Mouse (Mus musculus): Measurements from ENCODE around the gene Acot8.

Gene Acot8

GRCm38 (mm10) chr2:164804533-164805331 lies at the start of gene Acot8, which contains the start of gene Zswim3:
Gene Acot8, minus strand, starts transcription at chr2:164804882.
Gene Zswim3, plus strand, starts transcription at chr2:164805098.
- in situ Hi-C loops (cut with MboI, MseI) = no loop called here

GRCm38 (mm10) chr2:164850061-164850460 lies 45.4 kb upstream of the Acot8 start:
- in situ Hi-C loops (cut with MboI, MseI) = no loop called here

- in situ Hi-C loops (cut with MboI, MseI) = no loop called here
Measured at GRCm38 (mm10) chr2:164845782-164846181, 41.1 kb upstream of the Acot8 start.

- in situ Hi-C loops (cut with MboI, MseI) = loop anchor here in 1 of 2 experiments (5.0 kb wide), 1 partner anchor 37 kb away; no protein-coding TSS in a partner anchor
Measured at GRCm38 (mm10) chr2:164835164-164835563, 30.5 kb upstream of the Acot8 start.

GRCm38 (mm10) chr2:164834531-164834930 lies 29.8 kb upstream of the Acot8 start:
- in situ Hi-C loops (cut with MboI, MseI) = no loop called here

GRCm38 (mm10) chr2:164833314-164833959 lies 28.8 kb upstream of the Acot8 start, which contains the start of gene Neurl2:
Gene Neurl2, minus strand, starts transcription at chr2:164833456.
- in situ Hi-C loops (cut with MboI, MseI) = no loop called here

- in situ Hi-C loops (cut with MboI, MseI) = no loop called here
Measured at GRCm38 (mm10) chr2:164832748-164833301, 28.1 kb upstream of the Acot8 start, which contains the start of gene Ctsa. Gene Ctsa, plus strand, starts transcription at chr2:164832873.

GRCm38 (mm10) chr2:164832032-164832747 lies 27.5 kb upstream of the Acot8 start:
- in situ Hi-C loops (cut with MboI, MseI) = no loop called here

- in situ Hi-C loops (cut with MboI, MseI) = no loop called here
Measured at GRCm38 (mm10) chr2:164831029-164831428, 26.3 kb upstream of the Acot8 start.

GRCm38 (mm10) chr2:164829090-164829489 lies 24.4 kb upstream of the Acot8 start:
- in situ Hi-C loops (cut with MboI, MseI) = no loop called here

- in situ Hi-C loops (cut with MboI, MseI) = no loop called here
Measured at GRCm38 (mm10) chr2:164828437-164828836, 23.8 kb upstream of the Acot8 start, which contains the start of gene Spata25. Gene Spata25, minus strand, starts transcription at chr2:164828537.

- in situ Hi-C loops (cut with MboI, MseI) = no loop called here
Measured at GRCm38 (mm10) chr2:164827146-164827850, 22.6 kb upstream of the Acot8 start.

- in situ Hi-C loops (cut with MboI, MseI) = no loop called here
Measured at GRCm38 (mm10) chr2:164825521-164825920, 20.8 kb upstream of the Acot8 start.

- in situ Hi-C loops (cut with MboI, MseI) = no loop called here
Measured at GRCm38 (mm10) chr2:164823969-164824368, 19.3 kb upstream of the Acot8 start.

GRCm38 (mm10) chr2:164823181-164823585 lies 18.5 kb upstream of the Acot8 start:
- in situ Hi-C loops (cut with MboI, MseI) = no loop called here

GRCm38 (mm10) chr2:164822636-164823165 lies 18.0 kb upstream of the Acot8 start, which contains the start of gene Zswim1:
Gene Zswim1, plus strand, starts transcription at chr2:164822686.
- in situ Hi-C loops (cut with MboI, MseI) = no loop called here

- in situ Hi-C loops (cut with MboI, MseI) = no loop called here
Measured at GRCm38 (mm10) chr2:164821060-164821459, 16.4 kb upstream of the Acot8 start.

- in situ Hi-C loops (cut with MboI, MseI) = no loop called here
Measured at GRCm38 (mm10) chr2:164817703-164818102, 13.0 kb upstream of the Acot8 start.

- in situ Hi-C loops (cut with MboI, MseI) = no loop called here
Measured at GRCm38 (mm10) chr2:164817206-164817605, 12.5 kb upstream of the Acot8 start.

GRCm38 (mm10) chr2:164815821-164816220 lies 11.1 kb upstream of the Acot8 start:
- in situ Hi-C loops (cut with MboI, MseI) = no loop called here

GRCm38 (mm10) chr2:164815348-164815747 lies 10.7 kb upstream of the Acot8 start:
- in situ Hi-C loops (cut with MboI, MseI) = no loop called here

All from T-helper 17 cell (primary cell).